Mouse (Mus musculus) bone marrow, adult 2 months (tissue): Measurements from ENCODE around the gene Slc13a1.

ENCODE experiments used
- CTCF ChIP-seq: fragments of 200-500 bp; IDR thresholded peaks from 2 replicates; pipeline ENCODE4 v1.5.1; 2011; ENCODE audit warnings: low read length, control low read depth; ENCODE audit not compliant: control insufficient read depth, insufficient read depth
- POLR2A ChIP-seq: fragments of 200-500 bp; IDR thresholded peaks from 2 replicates; pipeline ENCODE4 v1.6.1; 2011; ENCODE audit warnings: low read depth, mild to moderate bottlenecking, control low read depth, low read length, borderline replicate concordance; ENCODE audit not compliant: control insufficient read depth

GRCm38 (mm10) chr6:24175393-24175792 is 7.5 kb upstream of the Slc13a1 start:
- TF ChIP-seq CTCF (no peak), POLR2A (no peak)
